Mouse (Mus musculus) frontal cortex, postnatal 14 days (tissue): ENCODE results near the gene Fam171a1.

Experiments
- DNase-seq, 2 experiments: peaks; one replicate each; pipeline ENCODE4 v3.0.0; 2022; ENCODE audit warnings: low spot score in 2 of 2

Gene Fam171a1

DNA sequence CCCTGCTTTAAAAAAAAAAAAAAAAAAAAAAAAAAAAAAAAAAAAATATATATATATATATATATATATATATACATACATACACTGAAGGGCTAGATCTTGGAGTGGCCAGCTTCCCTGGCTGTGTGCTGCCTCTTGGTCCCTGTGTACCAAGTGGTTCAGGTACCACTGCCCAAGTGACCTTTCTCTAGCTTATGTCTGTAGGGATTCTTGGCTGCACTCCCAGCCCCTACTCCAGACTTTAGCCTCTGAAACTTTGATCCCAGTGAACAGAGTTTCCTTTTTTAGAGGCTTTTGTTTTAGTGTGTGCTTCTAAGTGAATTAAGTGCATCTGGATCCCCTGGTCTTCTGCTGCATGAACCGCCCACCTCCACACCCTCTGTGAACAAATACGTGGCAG lies 24.3 kb downstream of the Fam171a1 start:
- no peak for DNase-seq

DNA sequence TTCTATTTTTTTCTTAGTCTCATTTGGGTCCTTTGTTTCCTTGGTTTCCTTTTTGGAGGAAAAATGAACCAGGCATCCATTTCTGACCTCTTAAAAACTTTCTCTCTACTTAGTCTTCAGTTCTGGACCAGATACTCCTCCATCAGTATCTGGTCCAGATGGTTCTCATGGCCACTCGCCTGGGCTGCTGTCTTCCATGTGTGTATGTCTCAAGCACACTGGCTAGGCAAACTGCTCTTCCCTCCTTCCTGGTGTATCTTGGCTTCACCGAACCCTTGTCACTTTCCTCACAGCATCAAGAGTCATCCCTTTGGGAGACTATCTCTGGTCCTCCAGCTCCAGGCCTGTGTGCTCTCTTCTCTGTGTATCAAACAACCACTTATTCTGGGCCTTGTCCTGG lies 25.0 kb downstream of the Fam171a1 start:
- no peak for DNase-seq

- no peak for DNase-seq
These were observed 25.6 kb downstream of the Fam171a1 start for GRCm38 (mm10) chr2:3139578-3139977.

GRCm38 (mm10) chr2:3140585-3140984 lies 26.6 kb downstream of the Fam171a1 start:
- DNase-seq = no peak

DNA sequence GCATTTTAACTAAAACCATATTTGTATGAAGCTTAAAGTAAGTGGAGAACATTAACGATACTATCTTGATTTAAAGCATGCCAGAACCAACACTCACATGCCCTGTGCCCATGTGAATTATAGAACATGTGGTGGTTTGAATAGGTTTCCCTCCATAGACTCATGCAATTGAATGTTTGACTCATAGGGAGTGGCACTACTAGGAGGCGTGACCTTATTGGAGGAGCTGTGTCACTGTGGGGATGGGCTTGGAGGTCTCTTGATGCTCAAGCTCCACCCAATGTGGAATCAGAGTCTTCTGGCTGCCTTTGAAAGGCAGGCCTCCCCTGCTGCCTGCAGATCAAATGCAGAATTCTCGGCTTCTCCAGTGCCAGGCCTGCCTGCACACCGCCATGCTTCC lies 27.8 kb downstream of the Fam171a1 start:
- no peak for DNase-seq

GRCm38 (mm10) chr2:3144291-3144690 lies 30.3 kb downstream of the Fam171a1 start:
- DNase-seq = no peak

DNA sequence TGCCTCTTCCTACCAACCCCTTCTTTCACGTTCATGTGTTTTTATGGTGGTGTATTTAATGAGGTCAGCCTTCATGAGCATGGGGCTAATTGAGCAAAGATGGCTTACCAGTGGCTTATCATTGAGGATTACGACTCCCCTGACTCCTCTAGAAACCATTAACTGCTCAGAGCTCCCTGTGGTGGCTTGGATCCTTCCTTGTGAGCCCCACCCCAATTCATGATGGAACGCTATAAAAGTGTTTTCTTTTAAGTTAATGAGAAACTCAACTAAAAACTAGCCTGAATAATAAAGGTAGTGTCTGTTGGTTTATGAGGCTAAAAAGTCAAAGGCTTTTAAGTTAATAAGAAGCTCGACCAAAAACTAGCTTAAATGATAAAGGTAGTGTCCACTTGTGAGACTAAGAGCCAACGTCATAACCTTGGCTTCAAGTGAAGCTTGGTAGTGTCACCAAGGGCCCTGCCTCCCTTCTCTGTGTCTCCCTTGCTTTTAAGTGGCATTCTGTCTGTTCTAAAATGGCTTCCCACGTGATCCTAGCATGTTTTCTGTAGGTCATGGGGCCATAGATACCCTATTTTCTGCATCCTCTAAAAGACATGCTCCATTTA lies 33.6 kb downstream of the Fam171a1 start:
- DNase-seq = no peak

GRCm38 (mm10) chr2:3148731-3149130 lies 34.7 kb downstream of the Fam171a1 start:
- no peak for DNase-seq

- DNase-seq = no peak
These were observed 36.3 kb downstream of the Fam171a1 start for GRCm38 (mm10) chr2:3150324-3150723.

DNA sequence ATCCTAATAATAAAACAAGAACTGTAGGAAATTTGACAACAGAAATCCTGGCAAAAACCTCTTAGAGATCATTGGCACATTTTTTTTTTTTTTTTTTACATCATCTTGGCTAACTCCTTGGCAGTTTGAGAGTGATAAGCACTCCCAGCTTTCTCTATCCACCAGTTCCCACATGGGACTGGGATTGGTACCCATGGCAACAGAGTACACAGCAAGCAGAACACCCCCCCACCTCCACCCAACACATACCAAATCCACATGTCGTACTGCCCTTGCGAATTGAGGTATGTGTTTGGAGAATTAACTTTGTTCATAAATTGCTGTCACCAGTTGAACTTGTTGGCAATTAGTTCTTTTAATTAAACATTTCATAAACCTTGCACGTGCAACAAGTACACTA lies 37.3 kb downstream of the Fam171a1 start:
- no peak for DNase-seq

DNA sequence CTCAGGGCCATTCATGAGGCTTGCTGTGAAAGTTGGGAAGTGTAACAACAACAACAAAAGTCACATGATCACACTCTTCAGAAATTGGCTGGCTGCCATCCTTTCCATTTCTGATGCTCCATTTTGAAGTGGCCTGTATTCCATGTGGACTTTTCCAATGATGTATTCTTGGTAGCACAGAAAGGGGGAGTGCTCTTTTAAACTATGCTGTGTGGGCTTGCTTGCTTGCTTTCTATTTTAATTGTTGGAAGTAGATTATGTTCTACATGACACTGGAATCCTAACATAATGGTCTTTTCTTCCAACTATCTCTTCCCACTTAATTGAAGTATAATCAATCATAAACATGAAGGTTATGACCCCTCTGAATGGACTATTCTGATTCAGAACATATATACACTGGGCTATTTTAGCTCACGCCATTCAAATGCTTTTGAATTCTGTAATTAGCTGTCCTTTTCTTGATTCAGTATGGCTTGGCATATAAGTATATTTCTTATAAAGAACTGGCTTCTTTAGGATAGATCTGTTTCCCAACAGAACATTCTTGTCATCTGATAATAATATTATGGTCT lies 40.2 kb downstream of the Fam171a1 start:
- DNase-seq = no peak

GRCm38 (mm10) chr2:3154986-3155385 lies 41.0 kb downstream of the Fam171a1 start:
- DNase-seq = no peak

DNA sequence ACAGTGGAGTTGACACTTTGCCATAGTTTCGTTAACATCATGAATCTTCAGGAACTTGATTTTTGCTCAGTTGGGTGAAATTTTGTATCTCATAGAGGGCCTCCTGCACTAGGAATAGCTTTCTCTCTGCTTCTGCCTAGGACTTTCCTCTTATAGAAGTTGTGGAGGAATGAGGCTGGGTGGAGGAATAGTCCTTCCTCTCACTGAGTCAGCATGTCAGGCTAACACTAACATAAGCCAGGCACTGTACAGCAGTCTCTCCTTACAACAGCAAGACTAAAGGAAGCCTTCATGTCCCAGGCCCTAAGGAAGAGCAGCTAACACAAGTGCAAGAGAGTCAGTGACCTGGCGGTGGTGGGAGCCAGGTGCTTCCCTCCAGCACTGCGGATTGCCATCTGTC lies 43.0 kb downstream of the Fam171a1 start:
- DNase-seq = no peak

DNA sequence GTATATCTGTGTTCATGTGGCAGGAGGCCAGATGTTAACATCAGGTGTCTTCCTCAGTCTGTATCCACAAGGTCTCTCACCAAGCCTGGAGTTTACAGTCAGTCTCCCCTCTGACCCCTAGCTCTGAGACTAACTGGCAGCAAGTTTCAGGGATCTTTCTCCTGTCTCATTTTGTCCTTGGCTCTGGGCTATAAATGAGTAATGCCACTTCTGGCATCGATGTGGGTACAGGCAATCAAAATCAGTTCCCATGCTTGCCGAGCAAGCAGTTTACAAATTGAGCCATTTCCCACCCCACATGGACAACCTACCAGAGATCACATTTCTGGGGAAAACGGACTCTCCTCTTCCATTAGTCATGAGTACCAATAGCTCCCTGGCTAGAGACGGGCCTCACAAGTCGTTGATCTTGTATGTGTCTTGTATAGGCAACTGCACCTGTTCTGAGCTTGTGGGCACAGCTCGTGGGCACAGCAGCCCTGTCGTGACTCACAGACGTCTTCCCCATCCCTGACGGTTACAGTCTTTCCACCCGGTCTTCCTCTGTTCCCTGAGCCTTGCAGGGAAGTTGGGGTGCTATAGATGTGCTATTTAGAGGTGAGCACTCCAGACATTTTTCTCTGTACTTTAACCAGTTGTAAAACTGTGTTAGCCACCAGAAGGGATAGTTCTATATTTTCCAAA lies 43.8 kb downstream of the Fam171a1 start:
- no peak for DNase-seq

- no peak for DNase-seq
These were observed 44.8 kb downstream of the Fam171a1 start for GRCm38 (mm10) chr2:3158682-3159412.

GRCm38 (mm10) chr2:3161578-3161977 lies 47.6 kb downstream of the Fam171a1 start:
- no peak for DNase-seq

DNA sequence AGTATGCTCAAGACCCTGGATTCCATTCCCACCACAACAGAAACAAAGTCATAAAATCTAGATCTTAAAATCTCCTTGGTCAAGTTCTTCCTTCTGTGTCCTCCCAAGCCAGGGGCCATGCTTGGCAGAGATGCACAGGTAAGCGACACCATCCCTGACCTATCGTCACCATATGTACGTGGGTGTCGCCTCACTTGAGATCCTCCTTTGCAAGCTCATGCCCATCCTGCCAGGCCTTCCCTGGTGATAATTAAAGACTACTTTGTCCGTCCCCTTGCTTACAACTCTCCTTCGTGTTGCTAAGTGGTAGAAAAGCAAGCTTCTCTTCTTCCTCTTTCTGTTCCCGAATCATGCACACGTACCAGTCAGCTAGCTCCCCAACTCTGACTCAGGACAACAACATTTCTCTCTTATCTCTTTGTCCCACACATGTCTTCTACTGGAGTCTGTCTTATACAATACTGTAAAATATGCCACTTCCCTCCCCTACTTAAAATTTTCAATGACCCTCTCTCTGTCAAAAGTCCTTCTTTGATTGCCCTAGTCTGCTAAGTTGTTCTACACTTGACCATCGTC lies 49.6 kb downstream of the Fam171a1 start:
- no peak for DNase-seq

GRCm38 (mm10) chr2:3165037-3165600 lies 51.1 kb downstream of the Fam171a1 start:
- no peak for DNase-seq

GRCm38 (mm10) chr2:3165890-3166605 lies 52.0 kb downstream of the Fam171a1 start:
- no peak for DNase-seq

- no peak for DNase-seq
These were observed 54.8 kb downstream of the Fam171a1 start for GRCm38 (mm10) chr2:3168719-3169402.

DNA sequence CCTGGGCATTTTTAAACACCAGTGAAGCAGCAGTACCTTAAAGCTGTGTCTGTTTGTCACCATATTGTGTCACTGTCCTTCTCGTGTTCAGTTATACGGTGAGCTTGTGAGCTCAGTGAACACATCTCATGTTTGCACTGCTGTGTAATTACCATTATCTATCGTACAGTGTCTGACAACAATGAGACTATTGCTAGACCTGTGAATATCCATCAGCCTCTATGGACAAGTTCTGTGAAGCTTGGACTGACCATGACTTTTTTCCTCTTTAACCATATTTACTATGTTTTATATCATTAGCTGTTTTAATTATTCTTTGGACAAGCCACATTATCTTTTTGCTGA lies 55.4 kb downstream of the Fam171a1 start:
- DNase-seq = no peak
